Mouse (Mus musculus): ENCODE data around the gene 4930556J24Rik.

Gene 4930556J24Rik

GRCm38 (mm10) chr11:3902516-3902915 lies 74.1 kb downstream of the 4930556J24Rik start:
- no peaks in the 10 kb centered on the region for H3K36me3 ChIP-seq (ENCODE audit: control insufficient read depth, insufficient read depth, low read length, poor library complexity, severe bottlenecking)
- DNase-seq (ENCODE audit: low read depth, low spot score) = no peak
- no peaks in the 10 kb centered on the region for H3K27me3 ChIP-seq (ENCODE audit: control insufficient read depth, insufficient read depth, low read length, poor library complexity, severe bottlenecking)

GRCm38 (mm10) chr11:3900296-3900695 lies 76.3 kb downstream of the 4930556J24Rik start:
- no peak for DNase-seq (ENCODE audit: low read depth, low spot score)
- Histone ChIP-seq H3K27me3 (ENCODE audit: control insufficient read depth, insufficient read depth, low read length, poor library complexity, severe bottlenecking) (no peaks in the 10 kb centered on the region), H3K36me3 (ENCODE audit: control insufficient read depth, insufficient read depth, low read length, poor library complexity, severe bottlenecking) (no peaks in the 10 kb centered on the region)

- H3K36me3 ChIP-seq (ENCODE audit: control insufficient read depth, insufficient read depth, low read length, poor library complexity, severe bottlenecking) = no peaks in the 10 kb centered on the region
- no peaks in the 10 kb centered on the region for H3K27me3 ChIP-seq (ENCODE audit: control insufficient read depth, insufficient read depth, low read length, poor library complexity, severe bottlenecking)
- DNase-seq (ENCODE audit: low read depth, low spot score) = no peak
These were observed 80.6 kb downstream of the 4930556J24Rik start for GRCm38 (mm10) chr11:3895933-3896332.

- peak; percentile 50 for DNase-seq (ENCODE audit: low read depth, low spot score)
- H3K27me3 ChIP-seq (ENCODE audit: control insufficient read depth, insufficient read depth, low read length, poor library complexity, severe bottlenecking) = no peaks in the 10 kb centered on the region
- no peaks in the 10 kb centered on the region for H3K36me3 ChIP-seq (ENCODE audit: control insufficient read depth, insufficient read depth, low read length, poor library complexity, severe bottlenecking)
These were observed 81.1 kb downstream of the 4930556J24Rik start for GRCm38 (mm10) chr11:3895458-3895857.

- DNase-seq (ENCODE audit: low read depth, low spot score) = peak; percentile 94
- Histone ChIP-seq H3K27me3 (ENCODE audit: control insufficient read depth, insufficient read depth, low read length, poor library complexity, severe bottlenecking) (no peaks in the 10 kb centered on the region), H3K36me3 (ENCODE audit: control insufficient read depth, insufficient read depth, low read length, poor library complexity, severe bottlenecking) (no peaks in the 10 kb centered on the region)
These were observed 81.9 kb downstream of the 4930556J24Rik start, which contains the start of the genes 4921536K21Rik and Dusp18 for GRCm38 (mm10) chr11:3894406-3895281. Gene 4921536K21Rik (minus strand): TSS chr11:3895098. Gene Dusp18 (plus strand): TSS chr11:3895240.

GRCm38 (mm10) chr11:3893970-3894369 lies 82.6 kb downstream of the 4930556J24Rik start:
- DNase-seq (ENCODE audit: low read depth, low spot score) = no peak
- Histone ChIP-seq H3K36me3 (ENCODE audit: control insufficient read depth, insufficient read depth, low read length, poor library complexity, severe bottlenecking) (no peaks in the 10 kb centered on the region), H3K27me3 (ENCODE audit: control insufficient read depth, insufficient read depth, low read length, poor library complexity, severe bottlenecking) (no peaks in the 10 kb centered on the region)

Measured in splenic B cell, adult 2 months (primary cell).